Mouse (Mus musculus) naive thymus-derived CD4-positive, alpha-beta T cell, adult 2 months (primary cell): Measurements from ENCODE around the gene Arsg.

Source experiments
- DNase-seq: peaks from one replicate; pipeline ENCODE4 v3.0.0-alpha.2; 2011; ENCODE audit warnings: low read depth

Arsg gene

DNA sequence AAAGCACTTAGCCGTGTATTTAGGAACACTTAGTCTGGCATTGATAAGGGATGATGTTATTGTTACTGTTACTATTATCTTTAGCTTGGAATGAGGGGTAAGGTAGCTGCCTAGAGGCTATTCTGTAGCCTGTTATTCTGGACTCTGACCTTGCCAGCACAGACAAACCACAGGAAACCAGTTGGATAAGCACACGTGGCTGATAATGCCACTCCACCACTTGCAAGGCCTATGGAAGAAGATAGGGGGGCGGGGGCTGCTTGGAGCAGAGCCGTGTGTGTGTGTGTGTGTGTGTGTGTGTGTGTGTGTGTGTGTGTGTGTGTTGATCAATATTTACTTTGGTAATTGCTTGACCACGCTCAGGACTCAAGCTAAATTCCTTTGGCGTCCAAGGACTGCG is 72.1 kb downstream of the Arsg start:
- DNase-seq: no peak

- DNase-seq: no peak
Observed at GRCm38 (mm10) chr11:109545700-109546143, 72.5 kb downstream of the Arsg start.

GRCm38 (mm10) chr11:109546305-109547001 is 73.3 kb downstream of the Arsg start:
- no peak for DNase-seq

GRCm38 (mm10) chr11:109547652-109548051 is 74.5 kb downstream of the Arsg start:
- DNase-seq: no peak

GRCm38 (mm10) chr11:109549599-109550290 is 76.6 kb downstream of the Arsg start:
- no peak for DNase-seq

GRCm38 (mm10) chr11:109553921-109554320 is 80.7 kb downstream of the Arsg start:
- peak; percentile 51 for DNase-seq

- peak; percentile 39 for DNase-seq
Observed at GRCm38 (mm10) chr11:109554443-109554842, 81.3 kb downstream of the Arsg start.

DNA sequence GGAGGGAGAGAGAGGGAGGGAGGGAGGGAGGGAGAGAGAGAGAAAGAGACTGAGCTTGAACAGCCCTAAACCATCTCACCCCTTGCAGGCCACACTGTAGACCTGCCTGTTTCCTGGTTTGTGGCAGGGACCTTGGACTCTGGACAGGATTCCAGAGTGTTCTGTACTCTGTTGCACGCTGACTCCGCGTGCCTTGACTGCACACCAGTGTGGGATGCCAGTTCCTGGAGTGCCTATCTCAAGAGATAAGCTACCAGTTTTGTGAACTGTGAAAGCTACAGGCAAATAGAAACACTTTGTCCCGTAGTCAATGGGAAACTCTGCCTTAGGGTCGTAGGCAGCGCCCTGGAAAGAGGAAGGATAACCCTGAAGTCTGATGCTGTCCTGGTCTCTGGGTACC is 83.0 kb downstream of the Arsg start:
- no peak for DNase-seq

DNA sequence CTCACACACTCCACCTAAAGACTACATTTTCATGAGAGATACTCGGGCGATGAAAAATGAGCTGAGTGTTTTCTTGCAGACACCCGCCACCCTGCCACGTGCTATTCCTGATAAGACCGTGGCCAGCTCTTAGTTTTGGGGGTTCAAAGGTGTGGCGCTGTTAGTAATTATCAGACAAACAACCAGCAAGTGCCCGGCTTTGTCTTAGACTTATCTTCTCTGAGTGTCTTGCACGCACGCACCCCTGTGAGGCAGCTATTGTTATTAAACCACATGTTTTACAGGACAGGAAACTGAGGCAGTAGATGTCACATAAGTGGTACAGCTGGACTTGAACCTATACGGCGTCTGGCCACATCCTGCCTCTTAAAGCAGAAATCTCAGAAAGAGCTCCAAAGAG is 84.2 kb downstream of the Arsg start:
- DNase-seq: no peak

GRCm38 (mm10) chr11:109559241-109559640 is 86.1 kb downstream of the Arsg start:
- no peak for DNase-seq

DNA sequence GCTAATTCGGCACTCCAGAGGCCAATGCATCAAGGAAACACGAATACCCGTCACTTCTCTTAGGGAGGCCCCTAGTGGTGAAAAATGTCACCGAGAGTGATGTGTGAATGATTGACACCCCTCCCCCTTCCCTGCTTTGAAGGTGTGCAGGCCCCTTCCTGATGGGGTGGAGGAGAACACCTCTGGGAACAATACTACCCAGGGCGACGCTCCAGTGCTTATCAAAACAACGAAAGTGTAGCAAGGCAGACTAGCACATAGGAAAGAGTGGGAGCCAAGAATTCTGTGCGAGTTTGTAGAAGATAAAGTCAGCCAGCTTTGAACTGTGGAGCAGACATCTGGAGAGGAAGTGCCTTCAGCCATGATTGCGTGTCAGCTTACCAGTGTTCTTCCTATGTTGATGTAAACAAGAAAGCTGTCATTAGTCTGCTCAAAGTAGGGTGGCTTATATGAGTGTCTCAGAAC is 87.7 kb downstream of the Arsg start:
- DNase-seq: peak; percentile 90

DNA sequence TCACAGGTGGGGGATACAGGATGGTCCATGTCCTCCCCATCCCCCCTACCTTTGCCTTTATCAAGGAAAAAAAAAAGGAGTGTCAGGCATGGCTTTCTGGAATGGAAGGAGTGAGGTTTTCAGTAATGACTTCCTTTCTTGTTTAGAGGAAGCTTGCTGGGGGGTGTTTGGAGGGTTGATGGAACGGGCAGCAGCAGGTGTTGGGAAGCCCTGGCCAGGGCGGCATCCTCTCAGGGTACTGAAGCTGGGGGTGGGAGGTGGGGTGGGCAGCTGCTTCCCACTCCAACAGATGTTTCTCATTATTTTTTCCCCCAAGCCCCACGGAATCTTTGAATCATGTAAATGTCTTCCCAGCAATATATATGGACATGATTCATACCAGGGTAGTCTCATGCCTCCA is 88.3 kb downstream of the Arsg start:
- DNase-seq: no peak

DNA sequence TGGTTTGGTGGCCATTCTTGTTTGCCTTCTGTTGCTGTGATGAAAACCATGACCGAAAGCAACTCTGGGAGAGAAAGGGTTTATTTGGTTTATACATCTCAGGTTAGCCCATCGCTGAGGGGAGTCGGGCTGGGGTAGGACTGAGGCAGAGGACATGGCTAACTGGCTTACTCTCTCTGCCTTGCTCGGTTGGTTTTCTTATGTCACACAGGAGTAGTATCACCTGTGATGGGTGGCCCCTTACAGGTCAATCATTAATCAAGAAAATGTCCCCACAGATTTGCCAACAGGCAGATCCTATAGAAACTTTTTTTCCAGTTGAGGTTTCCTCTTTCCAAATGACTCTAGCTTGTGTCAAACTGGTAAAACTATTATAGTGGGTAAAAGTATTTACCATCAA is 90.5 kb downstream of the Arsg start:
- no peak for DNase-seq

GRCm38 (mm10) chr11:109564466-109565214 is 91.5 kb downstream of the Arsg start:
- DNase-seq: no peak

- DNase-seq: peak; percentile 8
Observed at GRCm38 (mm10) chr11:109569007-109569618, 95.9 kb downstream of the Arsg start.

DNA sequence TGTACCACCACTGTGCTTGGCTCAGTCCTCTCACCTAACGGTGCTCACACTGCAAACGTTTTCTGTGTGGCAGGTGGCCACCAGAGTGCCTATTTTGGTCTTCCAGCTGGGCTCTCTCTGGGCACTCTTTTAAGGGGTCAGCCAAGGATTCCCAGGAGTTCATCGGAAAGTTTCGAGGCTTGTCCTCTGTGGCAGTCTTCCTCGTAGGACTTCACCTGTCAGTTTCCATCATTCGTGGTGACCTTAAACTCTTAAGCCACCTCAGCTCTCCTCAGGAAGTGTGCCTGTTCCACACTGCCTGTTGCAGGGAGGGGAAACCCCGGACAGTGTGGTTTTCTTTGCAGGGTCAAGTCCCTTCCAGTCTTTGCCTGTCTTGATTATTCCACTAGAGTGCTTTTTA is 96.6 kb downstream of the Arsg start:
- no peak for DNase-seq

GRCm38 (mm10) chr11:109572051-109572450 is 98.9 kb downstream of the Arsg start:
- DNase-seq: no peak

GRCm38 (mm10) chr11:109574604-109575003 is 101.4 kb downstream of the Arsg start:
- no peak for DNase-seq

- DNase-seq: no peak
Observed at GRCm38 (mm10) chr11:109575832-109576231, 102.7 kb downstream of the Arsg start.

DNA sequence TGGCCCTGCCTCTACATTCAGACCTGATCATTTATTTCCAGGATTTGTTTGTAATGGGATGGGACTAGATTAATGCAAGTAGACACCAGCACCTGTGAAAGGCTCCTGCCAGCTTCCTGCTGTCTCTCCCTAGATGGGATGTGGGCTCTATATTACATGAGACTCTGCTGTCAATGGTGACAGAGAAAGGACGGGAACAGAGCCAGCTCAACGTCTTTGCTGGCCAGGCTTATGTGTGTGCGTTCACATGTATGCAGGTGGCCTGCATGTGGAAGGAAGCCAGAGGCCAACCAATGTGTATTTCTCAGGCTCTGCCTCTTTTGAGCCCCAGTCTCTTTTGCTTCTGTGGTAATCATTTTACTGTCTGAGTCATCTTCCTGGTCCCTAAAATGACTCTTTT is 105.4 kb downstream of the Arsg start:
- DNase-seq: no peak

DNA sequence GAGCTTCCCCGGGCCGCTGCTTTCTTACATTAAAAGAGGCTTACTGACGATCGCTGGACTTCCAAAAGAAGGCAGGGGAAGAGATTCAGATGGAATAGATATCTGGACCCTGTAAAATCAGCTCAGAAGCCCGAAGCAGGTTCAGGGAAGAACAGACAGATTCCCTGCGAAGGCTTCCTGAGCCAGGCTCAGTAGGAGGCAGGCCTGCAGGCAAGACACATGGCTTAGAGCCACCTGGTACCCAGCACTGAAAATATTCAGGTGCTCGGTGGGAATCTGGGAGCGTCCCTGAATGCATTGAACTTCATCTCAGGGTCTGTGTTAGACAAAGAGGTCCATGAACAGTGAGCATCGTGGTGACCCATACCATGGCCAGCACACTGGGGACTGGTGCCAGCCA is 106.8 kb downstream of the Arsg start:
- no peak for DNase-seq

GRCm38 (mm10) chr11:109583986-109584385 is 110.8 kb downstream of the Arsg start:
- DNase-seq: no peak
